Comparison of ENCODE assay signal across 8 mouse cellular contexts in the genomic region with DNA sequence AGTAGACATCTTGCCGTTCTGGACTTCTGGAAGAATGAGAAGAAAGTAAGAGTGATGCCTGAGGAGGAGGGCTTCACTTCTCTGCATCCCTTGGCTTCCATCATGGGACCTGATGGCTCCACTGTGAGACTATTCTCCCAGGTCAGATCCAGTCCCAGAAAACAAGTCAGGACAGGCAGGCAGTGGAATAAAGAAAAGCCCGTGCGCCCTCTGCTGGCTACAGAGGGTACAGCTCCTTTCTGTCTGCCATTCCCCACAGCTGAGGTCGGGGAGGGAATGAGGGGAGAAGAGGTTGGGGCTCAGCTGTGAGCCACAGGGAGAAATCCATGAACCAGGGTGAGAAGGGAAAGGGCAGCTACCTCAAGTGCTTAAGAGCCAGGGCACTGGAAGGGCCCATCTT. TPM values are rescaled to one million over a fixed set of nuclear protein-coding genes. Genes with fewer than 3 reads are reported as not detected.
DNase-seq lines count a peak whose midpoint lies in the region; ATAC-seq lines count a peak whose summit lies in the region.

No protein-coding gene starts in this region.

- H3K4me2 ChIP-seq in liver, embryonic 12.5 days, result no peak overlapping the region

- H3K4me3 ChIP-seq in liver, embryonic 12.5 days, result no peak overlapping the region
- no peak overlapping the region for H3K4me3 ChIP-seq in embryonic facial prominence, embryonic 10.5 days

- no peak for ATAC-seq in liver, embryonic 12.5 days
- peak; percentile 53 for ATAC-seq in monocyte, adult 5-6 weeks (replicated peaks; ENCODE audit: insufficient number of reproducible peaks, low FRiP score, low TSS enrichment, poor library complexity, severe bottlenecking)

- 26% methylated on average over 4 of the region's 4 CpGs for WGBS in liver, embryonic 12.5 days (ENCODE audit: insufficient replicate concordance)
- WGBS in embryonic facial prominence, embryonic 10.5 days, result 23% methylated on average over 4 of the region's 4 CpGs

- intact Hi-C loops in heart, postnatal 36 days (cut with DNase I), result no loop called here
- intact Hi-C loops in left cerebral cortex, postnatal 36 days (cut with DNase I), result no loop called here

- no peaks in the 10 kb centered on the region for H3K9me3 ChIP-seq in liver, embryonic 12.5 days (replicated peaks)
- H3K9me3 ChIP-seq in embryonic facial prominence, embryonic 10.5 days, result no peaks in the 10 kb centered on the region

- 0 out of 2 replicates have a peak, but pooled peaks cover 6% of the 10 kb centered on the region for H3K27me3 ChIP-seq in liver, embryonic 12.5 days (replicated peaks)
- no peaks in the 10 kb centered on the region for H3K27me3 ChIP-seq in embryonic facial prominence, embryonic 10.5 days (replicated peaks; ENCODE audit: low read depth, poor library complexity, severe bottlenecking)

- no peak overlapping the region for H3K27ac ChIP-seq in liver, embryonic 12.5 days
- H3K27ac ChIP-seq in embryonic facial prominence, embryonic 10.5 days (replicated peaks), result no peak overlapping the region

- H3K4me1 ChIP-seq in liver, embryonic 12.5 days, result no peaks in the 10 kb centered on the region
- peaks cover 28% of the 10 kb centered on the region for H3K4me1 ChIP-seq in embryonic facial prominence, embryonic 10.5 days

- peaks cover 53% of the 10 kb centered on the region for H3K36me3 ChIP-seq in liver, embryonic 12.5 days
- H3K36me3 ChIP-seq in embryonic facial prominence, embryonic 10.5 days (replicated peaks), result peaks cover 75% of the 10 kb centered on the region

- DNase-seq in liver, result peak; percentile 72
- peak; percentile 82 for DNase-seq in adrenal gland, postnatal 14 days
- DNase-seq in embryonic facial prominence, embryonic 10.5 days (ENCODE audit: low spot score), result peak; percentile 83
- DNase-seq in heart, postnatal 36 days, result peak; percentile 78 to 83
- DNase-seq in left cerebral cortex, postnatal 36 days (ENCODE audit: low spot score in 2 of 2), result peak; percentile 70
- DNase-seq in thymus, postnatal 14 days, result peak; percentile 69

- no peak overlapping the region for H3K9ac ChIP-seq in liver, embryonic 12.5 days

RNA-seq across cellular contexts. Expression of gene Tmem222, which starts 24.2 kb away (rescaled TPM):
- 47.6 and 48.4 TPM in 2 replicates for polyA plus RNA-seq in liver, embryonic 12.5 days (2016; fragmentation: Nextera tagmentation; extraction: Ambion mirVana)
- 48.7 and 55.0 TPM in 2 replicates for total RNA-seq in adrenal gland, postnatal 14 days (2021)
- polyA plus RNA-seq in embryonic facial prominence, embryonic 10.5 days (2016; fragmentation: Nextera tagmentation; extraction: Ambion mirVana), result 81.4 and 86.7 TPM in 2 replicates
- 10 to 100 TPM; 30.6 to 30.7 TPM for total RNA-seq in heart, postnatal 36 days (2021)
- 10 to 100 TPM; 87.9 to 96.5 TPM for total RNA-seq in left cerebral cortex, postnatal 36 days (2021)
- 13.8 to 25.7 TPM (median 19.1 TPM) in 3 replicates for total RNA-seq in monocyte, adult 5-6 weeks (2017)

RNA-seq across cellular contexts. Expression of gene Sytl1, which starts 38.9 kb away (rescaled TPM):
- polyA plus RNA-seq in liver, embryonic 12.5 days (2016; fragmentation: Nextera tagmentation; extraction: Ambion mirVana), result 0.37 and 0.46 TPM in 2 replicates
- total RNA-seq in adrenal gland, postnatal 14 days (2021), result 5.3 and 6.2 TPM in 2 replicates
- 1.3 and 1.6 TPM in 2 replicates for polyA plus RNA-seq in embryonic facial prominence, embryonic 10.5 days (2016; fragmentation: Nextera tagmentation; extraction: Ambion mirVana)
- 1 to 10 TPM in 1 of 2 experiments, under 1 TPM in 1; 0.50 to 1.5 TPM for total RNA-seq in heart, postnatal 36 days (2021)
- total RNA-seq in left cerebral cortex, postnatal 36 days (2021), result 1 to 10 TPM; 2.2 to 2.3 TPM
- 1.4 to 7.1 TPM (median 4.4 TPM) in 3 replicates for total RNA-seq in monocyte, adult 5-6 weeks (2017)

RNA-seq across cellular contexts. Expression of gene Wdtc1, which starts 51.5 kb away (rescaled TPM):
- polyA plus RNA-seq in liver, embryonic 12.5 days (2016; fragmentation: Nextera tagmentation; extraction: Ambion mirVana), result 10.0 and 11.2 TPM in 2 replicates
- total RNA-seq in adrenal gland, postnatal 14 days (2021), result 53.3 and 55.1 TPM in 2 replicates
- 17.2 and 17.7 TPM in 2 replicates for polyA plus RNA-seq in embryonic facial prominence, embryonic 10.5 days (2016; fragmentation: Nextera tagmentation; extraction: Ambion mirVana)
- 10 to 100 TPM; 82.0 to 88.2 TPM for total RNA-seq in heart, postnatal 36 days (2021)
- total RNA-seq in left cerebral cortex, postnatal 36 days (2021), result 10 to 100 TPM; 58.6 to 59.8 TPM
- 10.9 to 11.7 TPM (median 11.3 TPM) in 3 replicates for total RNA-seq in monocyte, adult 5-6 weeks (2017)
